Mouse (Mus musculus): ENCODE data around the gene Nkain4.

The Nkain4 gene

GRCm38 (mm10) chr2:180954061-180955047, at the start of gene Nkain4:
Nkain4 (minus strand) TSS chr2:180954699.
- peak; percentile 78 for DNase-seq (ENCODE audit: low read depth, low spot score)

- DNase-seq (ENCODE audit: low read depth, low spot score), result no peak
These were observed 42.4 kb upstream of the Nkain4 start for GRCm38 (mm10) chr2:180996905-180997304.

- peak; percentile 57 for DNase-seq (ENCODE audit: low read depth, low spot score)
These were observed 41.9 kb upstream of the Nkain4 start for GRCm38 (mm10) chr2:180996436-180996835.

GRCm38 (mm10) chr2:180995457-180995856, 41.0 kb upstream of the Nkain4 start:
- DNase-seq (ENCODE audit: low read depth, low spot score), result no peak

- DNase-seq (ENCODE audit: low read depth, low spot score), result no peak
These were observed 39.9 kb upstream of the Nkain4 start for GRCm38 (mm10) chr2:180994360-180994759.

- DNase-seq (ENCODE audit: low read depth, low spot score), result no peak
These were observed 35.8 kb upstream of the Nkain4 start for GRCm38 (mm10) chr2:180990347-180990746.

- DNase-seq (ENCODE audit: low read depth, low spot score), result no peak
These were observed 34.4 kb upstream of the Nkain4 start for GRCm38 (mm10) chr2:180988948-180989347.

GRCm38 (mm10) chr2:180988347-180988913, 33.9 kb upstream of the Nkain4 start:
- DNase-seq (ENCODE audit: low read depth, low spot score), result no peak

GRCm38 (mm10) chr2:180987432-180988030, 33.0 kb upstream of the Nkain4 start:
- DNase-seq (ENCODE audit: low read depth, low spot score), result no peak

- DNase-seq (ENCODE audit: low read depth, low spot score), result no peak
These were observed 32.5 kb upstream of the Nkain4 start for GRCm38 (mm10) chr2:180987001-180987400.

GRCm38 (mm10) chr2:180986449-180986848, 31.9 kb upstream of the Nkain4 start, which contains the start of gene Col20a1:
Col20a1 (plus strand) TSS chr2:180986535.
- no peak for DNase-seq (ENCODE audit: low read depth, low spot score)

- no peak for DNase-seq (ENCODE audit: low read depth, low spot score)
These were observed 31.1 kb upstream of the Nkain4 start for GRCm38 (mm10) chr2:180985635-180986034.

GRCm38 (mm10) chr2:180981133-180981532, 26.6 kb upstream of the Nkain4 start:
- DNase-seq (ENCODE audit: low read depth, low spot score), result no peak

- DNase-seq (ENCODE audit: low read depth, low spot score), result peak; percentile 85
These were observed 12.7 kb upstream of the Nkain4 start, which contains the start of gene Arfgap1 for GRCm38 (mm10) chr2:180967010-180967763. Arfgap1 (plus strand) TSS chr2:180967225.

- DNase-seq (ENCODE audit: low read depth, low spot score), result no peak
These were observed 11.8 kb upstream of the Nkain4 start for GRCm38 (mm10) chr2:180966092-180966882.

GRCm38 (mm10) chr2:180963956-180964355, 9.5 kb upstream of the Nkain4 start:
- peak; percentile 76 for DNase-seq (ENCODE audit: low read depth, low spot score)

- no peak for DNase-seq (ENCODE audit: low read depth, low spot score)
These were observed 8.3 kb upstream of the Nkain4 start for GRCm38 (mm10) chr2:180962616-180963308.

GRCm38 (mm10) chr2:180960187-180960586, 5.7 kb upstream of the Nkain4 start:
- no peak for DNase-seq (ENCODE audit: low read depth, low spot score)

- no peak for DNase-seq (ENCODE audit: low read depth, low spot score)
These were observed 5.1 kb upstream of the Nkain4 start for GRCm38 (mm10) chr2:180959605-180960004.

GRCm38 (mm10) chr2:180953638-180954037, 861 bp downstream of the Nkain4 start:
- DNase-seq (ENCODE audit: low read depth, low spot score), result no peak
